Mouse (Mus musculus) B cell, adult 2 months (primary cell): ENCODE measurements around the gene Tnnc1.

Experiments used
- DNase-seq, 2 experiments: peaks; one replicate each; pipeline ENCODE4 v3.0.0; 2022

Tnnc1 gene

DNA sequence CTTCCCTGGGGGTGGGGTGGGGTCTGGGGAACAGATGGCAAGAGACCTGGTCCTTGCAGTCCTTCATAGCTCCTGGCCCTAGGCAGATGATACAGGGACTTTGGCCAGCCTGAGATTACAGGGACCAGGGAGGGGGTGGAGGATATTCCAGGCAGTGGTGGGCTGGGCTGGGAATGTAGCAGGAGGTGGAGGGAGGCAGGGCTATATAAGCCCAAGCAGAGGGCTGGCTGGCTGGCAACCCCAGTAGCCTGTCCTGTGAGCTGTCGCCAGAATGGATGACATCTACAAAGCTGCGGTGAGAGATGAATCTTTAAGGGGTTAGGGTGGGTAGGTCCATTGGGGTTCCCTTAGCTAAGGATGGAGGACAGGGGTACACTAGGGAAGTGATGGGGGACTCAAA lies at the start of gene Tnnc1:
Gene Tnnc1, plus strand, starts transcription at position 229 of the 400 bp plus-strand sequence.
- no peak for DNase-seq

DNA sequence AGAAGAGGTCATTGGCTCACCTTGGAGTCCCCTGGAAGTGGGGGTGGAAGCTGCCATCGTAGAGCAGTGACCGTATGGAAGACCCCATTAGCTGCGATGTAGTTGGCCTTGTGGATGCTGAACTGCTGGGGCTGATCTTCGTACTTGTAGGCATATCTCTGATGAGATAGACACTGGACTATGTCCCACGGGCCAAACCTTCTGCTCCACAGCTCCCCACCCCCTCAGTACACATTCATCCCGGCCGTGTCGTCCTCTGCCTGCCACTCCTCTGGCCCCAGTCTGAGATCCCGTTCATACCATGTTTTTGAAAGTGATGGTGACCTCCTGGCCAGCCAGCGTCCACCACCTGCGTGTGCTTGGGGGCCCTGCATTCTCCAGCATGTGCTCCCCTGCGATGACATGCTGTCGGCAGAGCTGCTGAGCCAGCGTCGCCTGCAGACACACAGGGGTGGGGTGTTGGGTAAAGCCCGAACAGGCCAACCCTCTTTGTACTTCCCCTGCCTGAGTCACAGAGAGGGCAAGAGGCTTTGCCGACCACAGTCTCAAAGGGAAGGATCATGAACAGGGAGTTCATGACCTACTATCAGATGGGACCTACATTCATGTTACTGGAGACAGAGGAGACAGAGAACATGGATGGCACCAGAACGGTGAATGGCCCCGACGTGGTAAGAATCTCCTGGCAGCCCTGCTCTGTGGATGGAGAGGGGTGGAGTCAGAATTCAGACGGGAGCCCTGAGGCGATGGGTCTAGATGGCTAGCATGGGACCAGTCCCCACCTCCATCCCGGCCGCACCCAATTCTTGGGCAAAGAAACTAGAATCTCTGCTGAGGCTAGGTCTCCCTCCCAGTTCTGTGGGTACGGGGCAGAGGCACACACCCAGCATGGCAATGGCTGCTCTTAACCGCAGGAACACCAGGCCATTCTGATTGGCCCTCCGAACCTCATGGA lies 47.6 kb upstream of the Tnnc1 start:
- DNase-seq, result no peak

DNA sequence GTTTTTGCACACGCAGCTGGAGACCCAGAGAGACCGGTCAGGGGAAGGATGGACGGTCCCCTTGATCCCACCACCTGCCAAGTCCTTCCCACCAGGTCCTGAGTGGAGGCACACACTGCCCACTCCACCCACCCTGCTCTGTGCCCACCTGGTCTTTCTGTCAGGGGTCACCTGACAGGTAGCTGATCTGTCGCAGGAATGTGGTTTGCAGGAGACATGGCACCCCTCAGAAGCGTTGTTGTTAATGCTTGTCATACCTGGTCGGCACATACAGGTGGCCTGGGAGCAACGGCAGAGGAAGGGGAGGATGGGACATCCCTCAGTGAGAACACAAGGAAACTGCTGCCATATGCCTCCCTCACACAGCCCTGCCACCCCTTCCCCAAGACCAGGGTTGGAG lies 46.9 kb upstream of the Tnnc1 start:
- DNase-seq, result no peak

DNA sequence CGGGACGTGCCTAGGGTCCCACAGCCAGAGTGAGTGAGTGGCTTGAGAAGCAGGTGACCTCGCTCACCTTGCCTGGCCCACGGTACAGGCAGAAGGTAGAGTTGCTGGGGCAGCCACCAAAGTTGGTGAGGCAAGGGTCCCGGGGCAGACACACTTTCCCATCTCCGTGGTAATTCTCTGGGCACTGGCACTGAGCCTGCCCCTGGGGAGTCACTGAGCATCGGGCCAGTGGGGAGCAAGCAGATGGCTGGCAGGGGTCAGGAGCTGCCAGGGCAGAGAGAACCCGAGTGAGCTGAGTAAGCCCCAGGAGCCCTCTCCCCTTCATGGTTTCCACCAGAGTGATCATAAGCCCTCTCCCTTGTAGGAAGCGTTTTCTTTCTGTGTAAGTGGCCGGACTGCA lies 46.5 kb upstream of the Tnnc1 start:
- DNase-seq, result no peak

DNA sequence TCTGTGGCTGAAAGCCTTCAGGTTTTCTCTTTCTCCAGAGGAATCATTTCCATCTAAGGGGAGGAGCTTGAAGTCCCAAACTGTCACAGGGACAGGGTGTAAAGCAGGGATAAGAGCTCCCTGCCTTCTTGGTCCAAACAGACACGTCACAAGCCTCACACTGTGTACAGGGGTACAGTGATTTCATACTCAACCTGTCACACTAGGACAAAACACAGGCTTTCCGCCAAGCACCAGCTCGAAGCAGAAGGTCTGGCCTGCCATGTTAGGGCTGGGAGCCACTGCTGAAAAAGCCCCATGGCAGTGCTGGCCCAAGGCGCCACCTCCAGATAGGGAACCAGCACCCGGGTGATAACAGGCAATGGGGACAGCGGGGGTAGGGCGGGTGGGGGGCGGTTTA lies 44.0 kb upstream of the Tnnc1 start:
- no peak for DNase-seq

DNA sequence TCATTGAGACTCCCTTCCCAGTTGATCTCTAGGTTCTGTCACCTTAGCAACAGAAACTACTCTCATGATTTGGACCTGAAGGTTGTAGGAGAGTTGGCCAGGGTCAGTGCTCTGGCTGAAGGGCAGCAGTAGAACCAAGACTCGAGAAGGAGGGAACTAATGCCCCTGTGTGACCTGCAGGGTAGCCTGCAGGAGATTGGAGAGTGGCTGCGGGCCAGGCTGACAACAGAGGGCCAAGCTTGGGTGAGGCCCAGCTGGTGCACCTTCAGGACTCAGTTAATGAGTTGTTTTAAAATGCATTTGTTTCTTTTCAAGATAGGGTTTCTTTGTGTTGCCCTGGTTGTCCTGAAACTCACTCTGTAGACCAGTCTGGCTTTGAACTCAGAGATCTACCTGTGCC lies 43.1 kb upstream of the Tnnc1 start:
- no peak for DNase-seq

DNA sequence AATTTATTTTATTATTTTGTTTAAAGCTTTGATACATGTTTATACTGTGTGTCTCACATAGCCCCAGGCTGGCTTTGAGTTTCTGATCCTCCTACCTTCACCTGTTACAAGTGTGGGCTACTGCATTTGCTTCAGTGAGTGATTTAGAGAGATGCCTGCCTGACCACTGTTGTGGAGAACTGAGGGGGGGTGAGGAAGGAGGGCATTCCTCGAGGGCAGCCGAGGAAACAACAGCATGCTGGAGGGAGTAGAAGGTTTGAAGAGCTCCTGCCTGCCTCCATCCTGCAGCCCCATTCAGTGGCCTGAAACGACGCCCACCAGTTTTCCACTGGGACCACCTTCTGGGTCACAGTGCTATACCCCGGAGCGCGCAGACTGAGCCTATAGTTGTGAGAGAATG lies 42.7 kb upstream of the Tnnc1 start:
- DNase-seq, result no peak

DNA sequence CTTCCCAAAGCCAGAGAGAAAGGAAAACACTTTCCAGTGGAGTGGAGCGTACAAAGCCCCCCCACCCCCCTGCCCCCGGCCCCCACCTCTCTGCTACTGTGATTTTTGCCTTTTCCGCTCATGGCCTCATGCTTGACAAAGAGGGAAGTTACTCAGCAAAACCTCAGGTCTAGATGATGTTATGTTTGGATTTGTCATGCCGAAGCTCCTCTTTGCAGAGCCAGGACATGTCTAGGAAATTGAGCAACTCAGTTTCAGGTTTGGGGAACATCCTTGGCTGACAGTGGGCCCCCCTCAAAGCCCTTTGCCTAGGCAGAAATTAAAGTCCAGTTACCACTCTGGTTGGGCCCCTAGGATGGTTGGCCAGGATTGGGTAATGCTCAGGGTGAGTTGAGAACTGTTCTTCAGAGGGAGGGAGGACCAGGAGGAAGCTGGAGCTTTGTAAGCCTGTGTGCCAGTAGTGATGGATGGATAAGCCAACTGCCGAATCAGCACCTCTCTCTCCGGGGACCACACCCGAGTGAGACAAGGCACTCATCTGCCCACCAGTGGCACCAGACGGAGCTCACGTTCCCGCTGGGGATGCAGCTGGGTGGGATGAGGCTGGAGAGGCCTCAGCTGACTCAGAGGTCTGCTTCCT lies 42.0 kb upstream of the Tnnc1 start:
- no peak for DNase-seq

DNA sequence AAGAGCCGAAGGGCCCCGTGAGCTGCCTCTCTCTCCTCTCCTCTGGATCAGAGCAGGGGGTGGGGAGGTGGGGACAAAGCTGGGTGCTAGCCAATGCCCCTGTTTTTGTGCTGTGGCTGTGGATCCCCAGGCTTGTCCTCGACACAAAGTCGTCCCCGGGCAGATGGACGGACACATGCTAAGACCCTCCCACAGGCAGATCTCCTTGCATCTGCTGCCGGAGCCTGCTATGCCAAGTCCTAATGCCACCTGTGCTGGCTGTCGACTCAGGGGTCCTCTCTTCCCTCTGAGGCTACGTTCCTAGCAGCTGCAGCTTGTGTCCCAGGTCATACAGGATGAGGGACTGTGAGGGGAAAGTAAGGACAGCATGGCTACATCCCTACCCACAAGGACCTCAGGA lies 41.3 kb upstream of the Tnnc1 start:
- no peak for DNase-seq

DNA sequence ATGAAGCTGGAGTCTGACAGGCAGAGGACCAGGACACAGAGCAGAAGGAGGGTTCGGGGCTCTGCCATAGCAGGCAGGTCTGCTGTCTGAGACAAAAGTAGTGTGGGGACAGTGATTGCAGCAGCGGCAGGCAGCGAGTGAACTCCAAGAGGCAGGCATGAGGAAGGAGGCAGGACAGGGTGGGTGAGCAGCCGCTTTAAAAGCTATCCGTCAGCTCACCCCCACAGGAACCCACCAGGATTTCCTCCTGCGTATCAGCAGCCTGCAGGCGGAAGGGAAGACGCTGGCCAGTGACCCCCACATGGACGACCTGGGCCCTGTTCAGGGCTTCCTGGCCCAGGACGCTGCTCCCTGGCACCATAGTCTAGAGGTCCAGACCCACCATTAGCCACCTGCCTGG lies 39.7 kb upstream of the Tnnc1 start, which contains the start of gene Stab1:
Gene Stab1, minus strand, starts transcription at position 217 of the 400 bp plus-strand sequence.
- no peak for DNase-seq

DNA sequence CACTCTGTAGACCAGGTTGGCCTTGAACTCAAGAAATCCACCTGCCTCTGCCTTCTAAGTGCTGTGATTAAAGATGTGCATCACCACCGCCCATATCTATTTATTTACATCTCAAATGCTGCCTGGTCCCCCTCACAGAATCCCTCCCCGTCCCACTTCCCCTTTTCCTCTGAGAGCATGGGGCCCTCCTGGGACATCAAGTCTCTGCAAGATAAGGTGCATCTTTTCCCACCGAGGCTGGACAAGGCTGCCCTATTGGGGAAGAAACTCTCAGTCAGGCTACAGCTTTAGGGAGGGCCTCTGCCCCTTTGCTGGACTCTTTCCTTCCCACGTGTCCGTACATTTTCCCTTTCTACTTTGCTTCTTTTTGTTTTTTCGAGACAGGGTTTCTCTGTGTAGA lies 38.6 kb upstream of the Tnnc1 start:
- DNase-seq, result peak; percentile 14 to 19

DNA sequence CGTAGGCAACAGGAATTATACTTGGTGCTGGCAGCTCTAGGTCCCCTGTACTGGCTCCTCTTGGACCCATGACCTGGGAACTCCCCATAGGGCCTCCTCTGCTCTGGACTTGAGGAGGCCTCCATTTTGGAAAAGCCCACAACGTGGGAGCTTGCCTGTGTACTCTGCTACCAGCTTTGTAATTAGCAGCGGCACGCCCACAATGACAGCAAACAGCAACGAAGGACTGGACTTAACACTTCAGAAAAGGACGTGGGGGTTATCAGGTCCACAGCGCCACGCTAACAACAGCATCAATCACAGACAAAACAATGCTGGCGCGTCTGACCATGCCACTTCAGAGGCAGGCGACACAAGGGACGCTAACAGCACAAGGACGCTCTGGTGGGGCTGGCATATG lies 37.1 kb upstream of the Tnnc1 start:
- no peak for DNase-seq

DNA sequence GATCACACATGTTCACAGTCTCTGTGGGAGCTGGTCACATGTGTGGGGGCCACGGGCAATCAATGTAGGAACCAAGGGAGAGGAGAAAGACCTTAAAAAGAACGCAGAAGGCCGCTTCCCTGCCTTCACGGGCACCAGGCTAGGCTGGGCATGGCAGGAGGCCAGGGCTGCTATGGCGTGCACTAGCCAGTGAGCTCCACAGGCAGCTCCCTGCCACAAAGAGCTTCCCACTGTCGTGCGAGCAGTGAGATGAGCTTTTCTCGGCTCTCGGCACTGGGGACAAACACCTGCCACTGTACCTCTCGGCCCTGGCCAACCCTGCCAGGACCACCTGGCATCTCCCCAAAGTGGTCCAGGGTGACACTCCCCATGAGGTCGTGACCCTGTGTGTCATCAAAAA lies 36.7 kb upstream of the Tnnc1 start:
- DNase-seq, result no peak

DNA sequence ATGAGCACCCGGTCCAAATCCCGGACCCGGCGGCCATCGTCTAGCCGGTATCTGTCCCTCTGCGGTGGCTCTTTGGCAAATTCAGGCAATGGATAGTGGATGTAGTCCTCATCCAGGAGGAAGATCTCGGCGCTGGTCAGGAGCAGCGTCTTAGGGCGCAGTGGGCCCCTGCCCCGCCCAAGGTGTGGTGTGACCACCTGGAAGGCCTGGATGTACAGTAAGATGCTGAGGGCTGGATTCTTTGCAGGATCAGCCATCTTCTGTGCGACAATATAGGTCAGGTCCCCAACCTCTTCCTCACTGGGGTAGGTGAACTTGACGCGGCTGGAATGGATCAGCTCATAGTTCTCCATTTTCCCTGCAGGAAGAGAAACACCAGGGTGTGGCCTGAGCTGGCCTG lies 36.3 kb upstream of the Tnnc1 start:
- no peak for DNase-seq

DNA sequence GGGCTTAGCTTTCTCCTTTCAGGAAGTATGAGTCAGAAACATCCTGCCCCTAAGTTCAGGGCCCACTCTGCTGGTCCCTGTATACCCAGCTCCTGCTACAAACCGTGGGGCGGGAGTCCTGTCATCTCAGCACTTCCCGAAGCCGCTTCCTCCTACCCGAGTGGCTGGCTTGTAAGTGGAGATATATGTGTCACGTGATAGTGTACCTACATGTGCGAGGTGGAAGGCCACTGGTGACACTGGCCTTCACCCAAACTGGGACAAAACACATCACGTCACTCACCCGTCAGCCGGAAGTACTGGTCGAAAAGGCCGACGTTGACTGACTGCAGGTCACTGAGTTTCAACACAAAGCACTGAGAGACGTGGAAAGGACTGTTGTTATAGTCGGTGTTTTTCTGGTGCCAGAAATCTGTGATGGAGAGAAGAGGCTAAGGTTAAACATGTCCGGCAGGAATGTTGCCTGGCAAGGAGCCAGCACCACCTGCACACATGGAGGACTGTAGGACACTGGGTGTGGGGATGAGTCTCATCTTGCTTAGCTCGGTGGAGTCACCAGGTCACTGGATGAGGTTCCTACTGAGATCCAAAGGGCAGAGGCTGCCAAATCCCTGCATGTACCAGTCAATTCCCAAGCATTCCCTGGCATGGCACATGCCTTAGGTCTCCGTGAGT lies 35.2 kb upstream of the Tnnc1 start:
- DNase-seq, result no peak

DNA sequence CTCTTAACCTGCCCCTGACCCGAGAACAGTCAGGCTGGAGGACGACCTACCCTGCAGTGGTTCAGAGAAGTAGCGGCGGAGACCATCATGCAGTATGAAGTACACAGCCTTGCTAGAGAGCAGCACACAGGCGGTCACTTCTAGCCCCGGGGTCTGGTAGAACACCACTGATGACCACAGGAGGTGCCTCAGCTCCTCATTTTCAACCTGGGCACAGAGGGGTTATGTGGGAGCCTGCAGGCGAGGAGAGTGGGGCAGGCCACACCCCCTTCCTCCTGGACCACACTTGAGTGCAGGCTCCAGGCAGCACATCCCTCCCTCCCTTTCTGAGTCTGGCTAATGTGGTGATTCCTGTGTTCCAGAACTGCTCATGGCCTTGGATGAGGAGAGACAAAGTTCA lies 34.6 kb upstream of the Tnnc1 start:
- no peak for DNase-seq

DNA sequence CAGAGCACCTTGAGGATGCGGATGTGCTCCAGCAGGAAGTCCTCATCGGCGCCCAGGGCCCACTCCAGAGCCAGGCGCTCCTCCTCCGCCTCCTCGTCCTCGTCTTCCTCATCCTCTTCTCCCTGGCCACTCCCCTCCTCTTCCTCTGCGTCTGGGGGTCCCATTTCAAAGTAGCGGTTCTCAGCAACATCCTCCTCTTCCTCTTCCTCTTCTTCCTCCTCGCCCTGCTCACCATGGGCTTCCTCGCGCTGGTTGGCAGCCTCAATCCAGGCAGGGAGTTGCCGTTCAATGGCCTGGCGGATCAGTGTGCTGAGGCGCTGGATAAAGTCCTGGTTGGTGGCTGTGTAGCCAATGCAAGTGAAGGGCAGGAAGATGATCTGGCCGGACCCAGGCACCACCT lies 30.8 kb upstream of the Tnnc1 start:
- DNase-seq, result no peak

DNA sequence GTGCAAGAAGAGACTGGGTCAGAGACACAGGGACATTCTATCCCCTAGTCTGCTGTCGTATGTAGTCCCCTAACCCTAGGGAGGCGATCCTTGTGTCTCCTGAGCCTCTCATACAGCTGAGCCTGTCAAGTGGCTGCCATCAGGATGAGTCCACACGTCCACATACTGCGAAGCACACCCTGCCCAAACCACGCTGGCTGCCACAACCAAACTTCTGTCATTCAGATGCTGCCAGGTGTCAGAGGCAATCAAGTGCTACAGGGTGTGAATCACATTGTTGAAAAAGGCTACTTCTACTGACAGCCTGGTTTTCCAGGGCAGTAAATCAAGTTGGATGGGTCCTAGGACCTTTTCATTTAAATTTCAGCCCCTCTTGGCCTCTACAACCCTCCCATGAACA lies 30.4 kb upstream of the Tnnc1 start:
- no peak for DNase-seq

DNA sequence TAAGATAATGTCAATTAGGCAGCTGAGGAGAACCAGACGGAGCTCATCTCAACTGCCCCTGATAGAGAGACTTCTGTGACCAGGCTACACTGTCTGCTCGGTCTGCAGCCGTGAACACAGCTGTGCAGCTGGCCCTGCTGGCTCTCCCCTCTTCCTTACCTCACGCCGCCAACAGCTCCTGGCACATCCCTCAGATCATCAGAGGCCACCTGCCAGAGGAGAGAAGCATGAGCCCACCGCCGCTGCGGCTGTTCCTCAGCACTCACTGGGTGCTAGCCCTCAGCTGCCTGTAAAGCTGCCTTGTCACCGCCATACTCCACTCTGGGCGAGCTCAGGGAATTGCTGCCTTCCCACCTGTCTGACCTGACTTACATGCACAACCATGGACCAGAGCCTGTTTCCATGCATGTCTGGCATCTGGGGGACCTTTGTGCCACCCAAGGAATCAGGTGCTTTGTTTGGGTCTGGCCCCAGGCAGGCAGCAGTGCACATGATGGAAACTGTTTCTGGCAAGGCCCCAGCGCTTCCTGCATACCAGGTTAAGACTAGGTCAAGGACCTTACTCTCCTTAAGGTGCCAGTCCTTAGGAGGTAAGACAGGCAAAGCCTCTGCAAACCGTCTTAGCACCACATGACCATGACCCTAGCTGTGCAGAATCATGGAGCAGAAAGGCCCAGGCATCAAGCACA lies 28.3 kb upstream of the Tnnc1 start:
- no peak for DNase-seq

DNA sequence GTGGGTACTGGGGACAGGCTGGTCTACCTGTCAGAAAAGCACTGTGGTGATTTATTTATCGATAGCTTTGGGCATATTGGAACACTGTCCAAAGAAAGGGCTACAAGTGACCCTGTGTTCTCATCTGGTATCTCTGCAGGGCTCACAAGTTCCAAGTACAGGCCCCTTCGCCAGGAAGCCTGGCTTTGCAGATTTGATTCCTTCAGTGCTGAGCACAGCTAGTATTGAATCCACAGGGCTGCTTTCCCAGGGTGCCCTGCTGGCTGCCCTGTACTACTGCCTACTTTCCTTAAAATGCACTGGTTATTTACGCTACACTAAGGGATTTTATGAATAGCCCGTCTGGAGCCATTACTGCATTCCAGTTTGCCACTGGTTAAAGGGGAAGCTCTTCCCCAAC lies 26.6 kb upstream of the Tnnc1 start:
- no peak for DNase-seq

DNA sequence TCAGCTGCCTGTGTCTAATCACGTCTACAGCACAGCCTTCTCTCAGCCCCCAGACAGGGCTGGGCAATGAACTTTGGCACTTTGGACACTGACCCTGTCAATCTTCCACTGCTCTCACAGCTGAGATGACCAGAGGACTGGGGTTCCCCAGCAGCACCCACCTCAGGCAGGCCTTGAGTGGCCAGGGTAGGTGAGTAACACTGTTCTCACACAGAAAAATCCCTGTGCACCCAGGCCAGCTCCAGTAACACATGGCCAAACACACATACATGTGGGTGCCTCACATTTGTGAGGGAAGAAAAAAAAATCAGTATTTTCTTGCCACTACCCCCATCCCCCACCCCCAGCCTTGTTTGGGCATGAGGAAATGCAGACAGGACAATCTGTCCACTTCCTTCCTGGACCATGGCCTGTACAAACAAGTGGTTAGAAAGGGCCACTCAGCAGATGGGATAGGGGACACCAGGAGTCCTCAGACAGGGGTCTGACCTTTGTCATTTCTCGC lies 25.3 kb upstream of the Tnnc1 start:
- no peak for DNase-seq

DNA sequence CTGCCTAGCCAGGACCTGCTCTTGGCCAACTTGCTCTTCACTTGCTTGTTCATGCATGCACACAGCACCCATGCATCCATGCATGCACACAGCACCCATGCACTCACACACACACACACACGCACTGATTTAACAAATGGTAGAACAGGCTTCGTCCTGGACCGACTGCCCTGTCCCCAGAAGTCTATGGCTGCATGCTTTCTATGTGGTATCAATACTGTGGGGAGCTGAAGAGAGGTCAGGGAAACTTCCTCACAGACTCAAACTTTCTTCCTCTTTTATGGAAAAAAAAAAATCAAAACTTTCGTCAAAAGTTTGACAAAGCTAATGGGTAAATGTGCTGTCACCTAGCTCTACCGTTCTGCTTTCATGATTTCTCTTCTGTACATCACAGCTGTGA lies 24.6 kb upstream of the Tnnc1 start:
- no peak for DNase-seq

DNA sequence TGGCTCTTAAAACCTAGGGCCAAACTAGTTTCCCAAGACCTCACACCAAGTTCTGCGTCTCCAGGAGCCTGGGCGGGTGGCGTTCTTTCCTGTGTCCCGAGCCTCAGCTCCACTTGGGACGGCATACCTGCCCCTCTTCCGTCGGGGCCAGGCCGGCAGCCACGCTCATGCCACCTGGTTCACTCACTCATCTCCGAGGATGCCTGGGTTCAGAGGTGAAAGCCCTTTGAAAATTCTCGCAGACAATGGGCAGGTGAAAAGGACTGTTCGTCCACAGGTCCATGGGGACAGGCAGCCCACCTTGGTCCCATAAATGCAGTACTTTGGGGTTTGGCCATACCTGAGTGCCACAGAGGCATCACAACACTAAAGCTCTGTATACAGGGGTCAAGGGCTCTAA lies 23.9 kb upstream of the Tnnc1 start:
- no peak for DNase-seq
